Mouse (Mus musculus) skeletal muscle tissue, adult 2 months (tissue): ENCODE measurements at regions not wholly inside any gene's neighbourhood (a gene's known extent, or its start where the extent isn't known, plus 50 kb on each side); places are given as distances from the start of the nearest gene placed in this dataset.

Experiments
- DNase-seq: peaks from one replicate; pipeline ENCODE4 v3.0.0-alpha.2; 2012; ENCODE audit warnings: low read depth, low spot score

- no peak for DNase-seq
Observed at GRCm38 (mm10) chr1:121047406-121047805, 285.0 kb downstream of the Insig2 start.

- no peak for DNase-seq
Observed at GRCm38 (mm10) chr1:121049684-121050083, 282.7 kb downstream of the Insig2 start.

GRCm38 (mm10) chr1:121050695-121051495 is 281.5 kb downstream of the Insig2 start:
- no peak for DNase-seq

DNA sequence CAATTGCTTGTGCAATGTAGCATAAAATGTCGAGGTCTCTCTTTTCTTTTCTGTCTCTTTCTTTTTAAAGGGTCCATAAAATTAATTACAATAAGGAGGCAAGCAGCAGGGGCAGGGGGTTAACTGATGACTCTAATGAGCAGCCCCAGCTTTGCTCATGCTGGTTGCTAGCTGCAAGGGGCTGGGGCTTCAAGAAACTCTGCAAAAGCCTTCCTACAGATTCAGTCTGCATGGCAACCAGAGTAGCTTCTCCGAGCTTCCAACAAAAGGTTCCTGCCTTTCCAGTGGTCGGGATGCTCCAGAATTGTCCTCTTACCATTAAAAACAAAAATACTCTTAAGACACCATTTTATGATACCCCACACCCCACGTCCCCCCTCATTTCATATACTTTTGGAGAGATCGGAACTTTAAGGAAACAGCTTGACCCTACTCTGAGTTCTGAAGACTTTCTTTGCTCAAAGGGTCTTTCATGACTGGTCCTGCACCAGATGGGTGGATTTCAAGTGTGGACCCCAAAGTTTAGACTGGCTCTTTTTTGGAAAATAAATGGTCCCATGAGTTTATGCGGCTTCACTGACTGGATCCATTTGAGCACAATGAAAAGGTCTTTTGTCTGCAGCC is 280.8 kb downstream of the Insig2 start:
- no peak for DNase-seq

GRCm38 (mm10) chr1:121052120-121052501 is 280.3 kb downstream of the Insig2 start:
- no peak for DNase-seq

DNA sequence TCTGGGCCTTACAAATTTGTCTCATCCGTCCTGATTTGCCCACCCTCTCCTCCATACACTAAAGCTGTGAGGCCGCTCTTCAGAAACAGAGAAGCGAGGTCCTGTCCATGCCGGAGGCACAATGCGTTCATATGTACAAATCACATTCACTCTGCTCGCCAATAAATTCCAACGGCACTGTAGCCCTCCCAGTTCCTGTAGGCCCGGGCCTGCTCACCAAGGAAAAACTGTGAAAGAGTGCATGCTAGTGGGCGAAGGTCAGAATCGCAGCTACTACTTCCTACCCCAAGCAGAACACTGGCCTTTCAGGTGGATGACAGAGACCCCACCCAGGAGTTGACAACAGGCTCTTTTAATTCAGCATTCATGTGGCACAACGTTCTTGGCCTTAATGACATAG is 278.7 kb downstream of the Insig2 start:
- DNase-seq, result peak; percentile 10

- DNase-seq, result no peak
Observed at GRCm38 (mm10) chr1:121074569-121074968, 257.8 kb downstream of the Insig2 start.

- no peak for DNase-seq
Observed at GRCm38 (mm10) chr1:121082839-121083238, 249.6 kb downstream of the Insig2 start.

DNA sequence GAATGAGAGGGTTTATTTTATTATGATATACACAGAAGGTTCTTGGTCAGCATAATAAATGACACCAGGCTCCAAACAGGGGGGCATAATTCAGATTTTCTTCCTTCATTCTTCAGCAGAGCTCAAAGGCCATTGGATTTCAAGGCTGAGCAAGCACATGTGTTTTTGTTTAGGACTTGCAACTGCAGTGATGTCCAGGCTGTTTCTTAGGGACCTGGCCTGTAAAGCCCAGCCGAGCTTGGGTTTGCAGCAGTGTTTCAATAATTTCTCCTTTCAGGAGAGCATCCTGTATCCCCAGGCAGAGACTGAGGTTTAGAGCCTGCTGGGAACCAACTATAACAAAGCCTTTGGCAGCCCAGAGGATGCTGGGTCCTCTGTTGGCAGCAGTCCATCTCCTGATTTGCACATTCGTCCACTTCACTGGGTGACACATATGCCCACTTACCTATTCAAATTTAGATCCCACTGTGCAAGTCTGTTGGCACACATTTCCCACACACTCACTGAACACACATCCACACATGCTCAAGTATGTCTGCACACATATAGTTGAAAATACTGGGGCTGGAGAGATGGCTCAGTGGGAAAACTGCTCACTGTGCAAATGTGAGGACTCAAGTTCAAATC is 247.2 kb downstream of the Insig2 start:
- DNase-seq, result no peak

- DNase-seq, result no peak
Observed at GRCm38 (mm10) chr1:121087124-121087887, 245.1 kb downstream of the Insig2 start.

DNA sequence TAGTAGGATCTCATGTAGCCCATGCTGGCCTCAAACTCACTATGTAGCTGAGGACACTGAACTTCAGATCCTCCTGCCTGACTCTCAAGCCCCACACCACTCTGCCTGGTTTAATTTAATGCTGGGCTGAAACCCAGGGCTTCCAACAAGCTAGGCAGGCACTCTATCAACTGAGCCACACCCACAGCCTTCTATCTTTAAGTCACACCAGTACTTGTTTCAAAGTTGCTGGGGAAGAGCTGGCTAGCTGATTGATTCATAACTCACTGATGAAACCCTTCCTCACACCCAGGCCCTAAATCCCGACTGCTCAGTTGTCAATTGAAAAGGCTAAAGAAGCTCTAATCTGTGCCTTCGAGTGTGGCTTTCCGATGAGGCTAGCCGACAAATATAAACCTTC is 241.8 kb downstream of the Insig2 start:
- no peak for DNase-seq

DNA sequence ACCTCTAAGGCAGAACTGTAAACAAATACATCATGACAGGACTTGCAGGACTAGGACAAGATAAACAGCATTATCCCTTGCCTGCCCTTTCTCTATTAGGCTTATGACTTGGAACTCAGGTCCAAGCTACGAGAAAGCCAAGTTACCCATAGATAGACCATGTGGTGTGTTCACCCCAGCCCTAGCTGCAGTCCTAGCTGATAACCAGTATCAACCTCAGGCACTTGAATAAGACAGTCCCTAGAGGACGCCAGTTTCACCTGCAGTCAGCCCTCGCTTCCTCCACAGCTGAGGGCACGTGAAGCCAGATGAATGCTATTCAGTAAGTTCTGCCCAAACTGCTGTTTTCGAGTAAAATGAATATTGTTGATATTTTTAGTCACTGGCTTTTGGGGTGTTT is 239.5 kb downstream of the Insig2 start:
- no peak for DNase-seq

GRCm38 (mm10) chr1:121096551-121097550 is 235.5 kb downstream of the Insig2 start:
- DNase-seq, result peak; percentile 43

- DNase-seq, result peak; percentile 73
Observed at GRCm38 (mm10) chr1:121111776-121112344, 220.5 kb downstream of the Insig2 start.

GRCm38 (mm10) chr1:121112464-121112863 is 219.9 kb downstream of the Insig2 start:
- DNase-seq, result peak; percentile 70

DNA sequence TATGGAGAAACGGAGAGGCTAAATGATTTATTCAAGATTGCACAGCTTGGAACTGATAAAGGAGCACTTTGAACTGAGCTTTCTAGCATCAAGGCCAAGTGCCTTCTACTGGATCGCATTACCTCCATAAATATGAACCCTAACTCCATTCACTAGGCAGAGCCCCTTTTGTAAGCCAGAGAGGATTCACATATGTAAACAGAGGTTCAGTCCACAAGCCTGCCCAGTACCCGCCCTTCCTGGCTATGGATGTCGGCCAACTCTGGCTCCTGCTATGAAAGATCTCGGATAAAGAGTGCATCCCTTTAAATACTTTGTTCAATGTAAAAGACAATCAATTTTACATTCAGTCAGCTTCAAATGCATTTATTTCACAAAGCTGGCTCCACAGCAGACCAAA is 215.8 kb downstream of the Insig2 start:
- DNase-seq, result no peak

- no peak for DNase-seq
Observed at GRCm38 (mm10) chr1:121123436-121123835, 209.0 kb downstream of the Insig2 start.

GRCm38 (mm10) chr1:121136284-121136683 is 196.1 kb downstream of the Insig2 start:
- no peak for DNase-seq

DNA sequence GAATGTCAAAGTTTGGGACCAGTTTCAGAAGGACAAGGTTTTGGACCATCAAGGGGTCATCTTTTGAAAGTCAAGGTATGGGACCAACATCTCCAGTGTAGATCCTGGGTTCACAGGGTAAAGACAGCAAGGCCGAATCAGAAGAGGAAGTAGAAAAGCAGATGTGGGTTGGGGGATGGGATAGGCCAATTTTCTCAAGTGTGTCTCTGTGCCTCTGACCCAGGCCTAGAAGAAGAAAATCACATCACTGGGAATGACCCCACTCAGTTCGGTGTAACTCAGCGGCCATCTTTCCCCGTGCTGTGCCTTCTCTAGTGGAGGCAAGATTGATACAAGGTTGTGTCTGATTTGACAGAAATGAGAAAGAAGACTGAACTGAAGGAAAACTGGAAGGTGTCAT is 195.5 kb downstream of the Insig2 start:
- DNase-seq, result no peak

GRCm38 (mm10) chr1:121144981-121145380 is 187.4 kb downstream of the Insig2 start:
- no peak for DNase-seq
